Mouse (Mus musculus) cerebellum, adult 9-10 months (tissue): Measurements from ENCODE around the gene Gm7980.
"Not testable (repeated sequence)": the region's sequence is repeated elsewhere in the genome, so short reads cannot be mapped to it uniquely, and the experiment has no call there.

ENCODE experiments used
- DNase-seq: peaks from one replicate; pipeline ENCODE4 v3.0.0; 2022

Gm7980 gene

DNA sequence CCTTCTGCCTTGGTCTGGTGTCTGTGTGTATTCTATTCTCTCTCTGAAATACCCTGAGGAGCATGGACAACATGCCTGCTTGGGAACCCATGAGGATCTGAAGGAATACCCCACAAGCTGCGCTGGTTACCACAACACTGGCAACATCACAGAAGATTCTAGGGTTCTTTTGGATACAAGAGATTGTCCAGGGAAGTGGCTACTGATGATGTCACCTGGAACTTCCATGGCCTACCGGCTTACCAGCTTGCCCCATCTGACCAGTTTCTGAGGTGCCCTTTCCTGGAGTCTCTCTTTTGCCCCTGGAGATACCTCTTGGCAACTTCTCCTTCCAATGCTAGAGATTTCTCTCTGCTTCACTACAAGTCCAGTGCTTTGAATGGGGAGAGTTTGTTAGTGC lies at the start of gene Gm7980:
TSS of gene Gm7980 (minus strand) at position 101 of the 400 bp plus-strand sequence.
- DNase-seq: not testable (repeated sequence)

DNA sequence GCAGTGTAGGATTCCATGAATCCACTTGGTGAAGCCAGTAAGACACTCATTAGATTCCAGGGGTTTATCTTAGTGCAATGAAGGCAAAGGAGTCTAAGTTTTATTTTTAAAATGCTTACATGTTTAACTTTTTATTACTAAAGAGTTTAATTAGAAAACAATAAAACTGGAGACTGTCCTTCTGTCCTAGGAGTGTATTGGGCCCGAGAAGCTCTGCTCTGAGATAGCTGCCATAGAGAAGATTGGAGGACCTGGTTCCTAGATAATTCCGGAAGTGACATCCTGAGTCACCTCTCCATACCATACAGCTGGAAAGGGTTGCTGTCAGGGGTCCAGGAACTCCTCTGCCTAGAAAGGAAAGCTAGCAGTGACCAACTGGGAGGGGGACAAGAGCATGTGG lies 36.6 kb upstream of the Gm7980 start, which contains the start of gene 1700024B05Rik:
TSS of gene 1700024B05Rik (plus strand) at position 301 of the 400 bp plus-strand sequence.
- DNase-seq: not testable (repeated sequence)

DNA sequence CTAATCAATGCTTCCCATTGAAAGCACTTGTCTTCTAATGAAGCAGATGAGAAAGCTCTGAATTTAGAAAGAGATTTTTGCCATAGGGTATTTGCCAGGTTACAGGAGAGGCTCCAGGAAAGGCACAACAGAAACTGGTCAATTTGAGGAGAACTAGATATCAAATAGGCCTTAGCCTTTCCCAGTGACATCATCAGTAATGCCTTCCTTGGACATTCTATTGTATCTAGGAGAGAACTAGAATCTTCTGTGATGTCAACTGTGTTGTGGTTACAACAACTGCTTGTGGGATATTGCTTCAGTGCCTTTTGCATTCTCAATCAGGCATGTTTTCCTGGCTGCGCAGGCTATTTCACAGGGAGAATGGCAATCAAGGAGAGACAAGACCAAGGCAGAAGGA lies 17.6 kb upstream of the Gm7980 start, which contains the start of gene 1700049E17Rik1:
TSS of gene 1700049E17Rik1 (plus strand) at position 301 of the 400 bp plus-strand sequence.
- DNase-seq: not testable (repeated sequence)
